Mouse (Mus musculus): Measurements from ENCODE around the gene Pik3cb. TPM values are rescaled to one million over a fixed set of nuclear protein-coding genes. Genes with fewer than 3 reads are reported as not detected.

Gene Pik3cb
- polyA plus RNA-seq (2014; fragmentation: Nextera tagmentation; extraction: Ambion mirVana), result 1.6 and 1.7 TPM in 2 replicates

GRCm38 (mm10) chr9:99140063-99140882, at the start of gene Pik3cb:
Gene Pik3cb (minus strand): TSS chr9:99140621.
- peak within 1 kb of the TSS; percentile 80 for H3K4me2 ChIP-seq (ENCODE audit: low read depth, low read length, severe bottlenecking)
- under 1% methylated on average over 46 of the region's 77 CpGs for WGBS
- peak; percentile 97 for ATAC-seq (replicated peaks; ENCODE audit: low FRiP score)

GRCm38 (mm10) chr9:99183043-99183670, 42.7 kb upstream of the Pik3cb start:
- ATAC-seq (replicated peaks; ENCODE audit: low FRiP score), result no peak
- 88% methylated on average over 8 of the region's 8 CpGs for WGBS
- DNase-seq (ENCODE audit: low spot score), result no peak

More at GRCm38 (mm10) chr9:99140063-99140882, at the start of gene Pik3cb:
- H3K36me3 ChIP-seq (ENCODE audit: control insufficient read depth, insufficient read depth, low read length), result no peaks in the 10 kb centered on the region
- peak within 1 kb of the TSS; percentile 66; the same call in 1 of the 2 replicates for H3K27ac ChIP-seq (ENCODE audit: low read depth, low read length)
- H3K4me3 ChIP-seq (ENCODE audit: low read depth, low read length), result peak within 1 kb of the TSS; percentile 66
- peak within 1 kb of the TSS; percentile 83 for H3K9ac ChIP-seq (ENCODE audit: low read length)
- peak; percentile 100 for DNase-seq (ENCODE audit: low spot score)
- no peaks in the 10 kb centered on the region for H3K9me3 ChIP-seq (ENCODE audit: control insufficient read depth, low read length)
- no peaks in the 10 kb centered on the region; the same call in 1 of the 2 replicates for H3K27me3 ChIP-seq (ENCODE audit: control insufficient read depth, insufficient read depth, low read length)
- peaks cover 5% of the 10 kb centered on the region; the same call in 1 of the 2 replicates for H3K4me1 ChIP-seq (replicated peaks; ENCODE audit: control insufficient read depth, insufficient read depth, low read length)

GRCm38 (mm10) chr9:99182121-99182520, 41.7 kb upstream of the Pik3cb start:
- no peak for ATAC-seq (replicated peaks; ENCODE audit: low FRiP score)
- H3K36me3 ChIP-seq (ENCODE audit: control insufficient read depth, insufficient read depth, low read length), result no peaks in the 10 kb centered on the region
- H3K9me3 ChIP-seq (ENCODE audit: control insufficient read depth, low read length), result no peaks in the 10 kb centered on the region
- H3K4me3 ChIP-seq (ENCODE audit: low read depth, low read length), result no peak overlapping the region
- WGBS, result 91% methylated on average over 7 of the region's 7 CpGs
- no peak overlapping the region for H3K27ac ChIP-seq (ENCODE audit: low read depth, low read length)
- H3K27me3 ChIP-seq (ENCODE audit: control insufficient read depth, insufficient read depth, low read length), result no peaks in the 10 kb centered on the region
- no peaks in the 10 kb centered on the region for H3K4me1 ChIP-seq (replicated peaks; ENCODE audit: control insufficient read depth, insufficient read depth, low read length)
- H3K9ac ChIP-seq (ENCODE audit: low read length), result no peak overlapping the region
- H3K4me2 ChIP-seq (ENCODE audit: low read depth, low read length, severe bottlenecking), result no peak overlapping the region
- no peak for DNase-seq (ENCODE audit: low spot score)

More at GRCm38 (mm10) chr9:99183043-99183670, 42.7 kb upstream of the Pik3cb start:
- H3K9me3 ChIP-seq (ENCODE audit: control insufficient read depth, low read length), result no peaks in the 10 kb centered on the region
- no peaks in the 10 kb centered on the region for H3K36me3 ChIP-seq (ENCODE audit: control insufficient read depth, insufficient read depth, low read length)
- no peak overlapping the region for H3K27ac ChIP-seq (ENCODE audit: low read depth, low read length)
- no peaks in the 10 kb centered on the region for H3K4me1 ChIP-seq (replicated peaks; ENCODE audit: control insufficient read depth, insufficient read depth, low read length)
- H3K27me3 ChIP-seq (ENCODE audit: control insufficient read depth, insufficient read depth, low read length), result no peaks in the 10 kb centered on the region
- no peak overlapping the region for H3K4me3 ChIP-seq (ENCODE audit: low read depth, low read length)
- no peak overlapping the region for H3K9ac ChIP-seq (ENCODE audit: low read length)
- no peak overlapping the region for H3K4me2 ChIP-seq (ENCODE audit: low read depth, low read length, severe bottlenecking)

- no peak overlapping the region for H3K4me3 ChIP-seq (ENCODE audit: low read depth, low read length)
- H3K27ac ChIP-seq (ENCODE audit: low read depth, low read length), result no peak overlapping the region
- 67% methylated on average over 8 of the region's 8 CpGs for WGBS
- no peak for DNase-seq (ENCODE audit: low spot score)
- no peaks in the 10 kb centered on the region for H3K36me3 ChIP-seq (ENCODE audit: control insufficient read depth, insufficient read depth, low read length)
- no peak overlapping the region for H3K9ac ChIP-seq (ENCODE audit: low read length)
- H3K9me3 ChIP-seq (ENCODE audit: control insufficient read depth, low read length), result no peaks in the 10 kb centered on the region
- no peak for ATAC-seq (replicated peaks; ENCODE audit: low FRiP score)
- no peak overlapping the region for H3K4me2 ChIP-seq (ENCODE audit: low read depth, low read length, severe bottlenecking)
- H3K4me1 ChIP-seq (replicated peaks; ENCODE audit: control insufficient read depth, insufficient read depth, low read length), result no peaks in the 10 kb centered on the region
- H3K27me3 ChIP-seq (ENCODE audit: control insufficient read depth, insufficient read depth, low read length), result no peaks in the 10 kb centered on the region
Observed at GRCm38 (mm10) chr9:99180272-99180671, 39.9 kb upstream of the Pik3cb start.

- Histone ChIP-seq H3K27me3 (ENCODE audit: control insufficient read depth, insufficient read depth, low read length) (no peaks in the 10 kb centered on the region), H3K27ac (ENCODE audit: low read depth, low read length) (no peak overlapping the region), H3K4me1 (replicated peaks; ENCODE audit: control insufficient read depth, insufficient read depth, low read length) (no peaks in the 10 kb centered on the region), H3K4me3 (ENCODE audit: low read depth, low read length) (no peak overlapping the region), H3K9me3 (ENCODE audit: control insufficient read depth, low read length) (no peaks in the 10 kb centered on the region), H3K4me2 (ENCODE audit: low read depth, low read length, severe bottlenecking) (no peak overlapping the region), H3K9ac (ENCODE audit: low read length) (no peak overlapping the region), H3K36me3 (ENCODE audit: control insufficient read depth, insufficient read depth, low read length) (no peaks in the 10 kb centered on the region)
- ATAC-seq (replicated peaks; ENCODE audit: low FRiP score) (no peak), DNase-seq (ENCODE audit: low spot score) (no peak)
- WGBS, result 89% methylated on average over 3 of the region's 3 CpGs
Observed at GRCm38 (mm10) chr9:99178736-99179135, 38.3 kb upstream of the Pik3cb start.

- no peak for ATAC-seq (replicated peaks; ENCODE audit: low FRiP score)
- H3K4me3 ChIP-seq (ENCODE audit: low read depth, low read length), result no peak overlapping the region
- H3K9me3 ChIP-seq (ENCODE audit: control insufficient read depth, low read length), result no peaks in the 10 kb centered on the region
- WGBS, result 88% methylated on average over 6 of the region's 6 CpGs
- H3K4me2 ChIP-seq (ENCODE audit: low read depth, low read length, severe bottlenecking), result no peak overlapping the region
- H3K27ac ChIP-seq (ENCODE audit: low read depth, low read length), result no peak overlapping the region
- DNase-seq (ENCODE audit: low spot score), result no peak
- H3K36me3 ChIP-seq (ENCODE audit: control insufficient read depth, insufficient read depth, low read length), result no peaks in the 10 kb centered on the region
- no peak overlapping the region for H3K9ac ChIP-seq (ENCODE audit: low read length)
- no peaks in the 10 kb centered on the region for H3K27me3 ChIP-seq (ENCODE audit: control insufficient read depth, insufficient read depth, low read length)
- H3K4me1 ChIP-seq (replicated peaks; ENCODE audit: control insufficient read depth, insufficient read depth, low read length), result no peaks in the 10 kb centered on the region
Observed at GRCm38 (mm10) chr9:99175774-99176173, 35.4 kb upstream of the Pik3cb start.

GRCm38 (mm10) chr9:99172811-99173210, 32.4 kb upstream of the Pik3cb start:
- no peak overlapping the region for H3K4me3 ChIP-seq (ENCODE audit: low read depth, low read length)
- H3K9me3 ChIP-seq (ENCODE audit: control insufficient read depth, low read length), result no peaks in the 10 kb centered on the region
- ATAC-seq (replicated peaks; ENCODE audit: low FRiP score) (no peak), DNase-seq (ENCODE audit: low spot score) (no peak)
- no peaks in the 10 kb centered on the region for H3K4me1 ChIP-seq (replicated peaks; ENCODE audit: control insufficient read depth, insufficient read depth, low read length)
- H3K9ac ChIP-seq (ENCODE audit: low read length), result no peak overlapping the region
- no peaks in the 10 kb centered on the region for H3K36me3 ChIP-seq (ENCODE audit: control insufficient read depth, insufficient read depth, low read length)
- no peak overlapping the region for H3K4me2 ChIP-seq (ENCODE audit: low read depth, low read length, severe bottlenecking)
- WGBS, result 68% methylated on average over 2 of the region's 2 CpGs
- H3K27me3 ChIP-seq (ENCODE audit: control insufficient read depth, insufficient read depth, low read length), result no peaks in the 10 kb centered on the region
- no peak overlapping the region for H3K27ac ChIP-seq (ENCODE audit: low read depth, low read length)

- Histone ChIP-seq H3K27me3 (ENCODE audit: control insufficient read depth, insufficient read depth, low read length) (no peaks in the 10 kb centered on the region), H3K9ac (ENCODE audit: low read length) (no peak overlapping the region), H3K4me2 (ENCODE audit: low read depth, low read length, severe bottlenecking) (no peak overlapping the region), H3K9me3 (ENCODE audit: control insufficient read depth, low read length) (no peaks in the 10 kb centered on the region), H3K4me1 (replicated peaks; ENCODE audit: control insufficient read depth, insufficient read depth, low read length) (no peaks in the 10 kb centered on the region), H3K27ac (ENCODE audit: low read depth, low read length) (no peak overlapping the region), H3K36me3 (ENCODE audit: control insufficient read depth, insufficient read depth, low read length) (no peaks in the 10 kb centered on the region), H3K4me3 (ENCODE audit: low read depth, low read length) (no peak overlapping the region)
- 63% methylated on average over 10 of the region's 10 CpGs for WGBS
- DNase-seq (ENCODE audit: low spot score) (no peak), ATAC-seq (replicated peaks; ENCODE audit: low FRiP score) (no peak)
Observed at GRCm38 (mm10) chr9:99171186-99171585, 30.8 kb upstream of the Pik3cb start.
